Mouse (Mus musculus) cerebral cortex, adult 2 months (tissue): Measurements from ENCODE around the gene Tmem107.

Source experiments
- WGBS: fragments of 180-500 bp; shearing (Covaris S2); methylation state at CpG from one replicate; pipeline ENCODE4 v1.1.7; 2018; 5-methylcytosine and 5-hydroxymethylcytosine counted together

Gene Tmem107

GRCm38 (mm10) chr11:69122336-69122951, 51.8 kb downstream of the Tmem107 start, which contains the start of gene 9130213A22Rik:
9130213A22Rik (minus strand) TSS chr11:69122589.
- under 1% methylated on average over 66 of the region's 66 CpGs for WGBS
